Mouse (Mus musculus) CH12.LX (cell line): ENCODE measurements around the gene Dusp10. TPM values are rescaled to one million over a fixed set of nuclear protein-coding genes. Genes with fewer than 3 reads are reported as not detected.

Source experiments
- DNase-seq: peaks from one replicate; pipeline ENCODE4 v3.0.0-alpha.2; 2013; ENCODE audit errors: extremely low read depth
- H3K27ac ChIP-seq: 2 replicates; pipeline ENCODE4 v1.5.1; 2012; ENCODE audit warnings: low read depth, mild to moderate bottlenecking, control low read depth, moderate library complexity; ENCODE audit not compliant: insufficient read depth
- H3K27me3 ChIP-seq: replicated peaks from 2 replicates; pipeline ENCODE3; 2012; ENCODE audit warnings: inconsistent platforms
- H3K36me3 ChIP-seq, 2 experiments: replicated peaks in 1 of 2; 2 replicates each; pipeline versions ENCODE3 to v1.6.1; 2012; ENCODE audit warnings: inconsistent platforms in 1 of 2, low read length in 1 of 2, mild to moderate bottlenecking in 1 of 2, mixed read lengths in 1 of 2, moderate library complexity in 1 of 2; ENCODE audit not compliant: control insufficient read depth in 1 of 2, insufficient read depth in 1 of 2
- H3K4me1 ChIP-seq, 2 experiments: 2 replicates each; pipeline ENCODE4 v1.6.1; 2012; ENCODE audit warnings: inconsistent platforms in 1 of 2, moderate library complexity in 1 of 2; ENCODE audit not compliant: insufficient read depth in 2 of 2, control insufficient read depth in 1 of 2
- H3K4me2 ChIP-seq: 2 replicates; pipeline ENCODE4 v1.6.1; 2012; ENCODE audit warnings: low read depth, mild to moderate bottlenecking, control low read depth; ENCODE audit not compliant: poor library complexity, insufficient read depth, severe bottlenecking
- H3K4me3 ChIP-seq, 3 experiments: fragments of 150-350 bp in 1 of 3; sonication (generic) in 1 of 3; replicated peaks in 1 of 3; 2 replicates each; pipeline versions ENCODE3 to v1.5.1; 2011 to 2012; ENCODE audit warnings: low read depth in 2 of 3, low read length in 2 of 3, mild to moderate bottlenecking in 2 of 3, moderate library complexity in 2 of 3, control low read depth in 1 of 3, improper control_type of control experiment in 1 of 3, inconsistent platforms in 1 of 3, mixed read lengths in 1 of 3; ENCODE audit not compliant: poor library complexity in 1 of 3
- H3K79me2 ChIP-seq: replicated peaks from 2 replicates; pipeline ENCODE4 v1.6.1; 2012; ENCODE audit warnings: mild to moderate bottlenecking, moderate library complexity; ENCODE audit not compliant: control insufficient read depth, poor library complexity, insufficient read depth, severe bottlenecking; ENCODE audit errors: extremely low read depth
- H3K9ac ChIP-seq: 2 replicates; pipeline ENCODE4 v1.6.1; 2012; ENCODE audit warnings: low read depth, mild to moderate bottlenecking, control low read depth, moderate library complexity; ENCODE audit not compliant: insufficient read depth
- H3K9me3 ChIP-seq: replicated peaks from 2 replicates; pipeline ENCODE3; 2012; ENCODE audit warnings: low read length, inconsistent platforms, mixed read lengths
- BHLHE40 ChIP-seq: IDR thresholded peaks from 2 replicates; pipeline ENCODE4 v1.6.1; 2011; ENCODE audit warnings: mild to moderate bottlenecking, low read depth, low read length, improper control_type of control experiment
- CHD1 ChIP-seq: IDR thresholded peaks from 2 replicates; pipeline ENCODE4 v1.6.1; 2012; ENCODE audit warnings: low read depth, low read length, improper control_type of control experiment, inconsistent platforms
- CTCF ChIP-seq, 2 experiments: IDR thresholded peaks in 1 of 2; conservative IDR thresholded peaks in 1 of 2; 2 replicates each; pipeline ENCODE4 v1.5.1; 2011 to 2012; ENCODE audit warnings: low read depth in 2 of 2, low read length in 2 of 2, improper control_type of control experiment in 1 of 2, inconsistent platforms in 1 of 2, mild to moderate bottlenecking in 1 of 2, moderate library complexity in 1 of 2
- E2F4 ChIP-seq: IDR thresholded peaks from 2 replicates; pipeline ENCODE4 v1.6.1; 2011; ENCODE audit warnings: low read depth, low read length, improper control_type of control experiment; ENCODE audit not compliant: insufficient replicate concordance
- EP300 ChIP-seq: IDR thresholded peaks from 2 replicates; pipeline ENCODE4 v1.6.1; 2011; ENCODE audit warnings: low read length, improper control_type of control experiment
- ETS1 ChIP-seq: conservative IDR thresholded peaks from 2 replicates; pipeline ENCODE4 v1.6.1; 2012; ENCODE audit warnings: low read depth, mild to moderate bottlenecking, inconsistent platforms, low read length, improper control_type of control experiment, moderate library complexity
- IRF4 ChIP-seq: IDR thresholded peaks from 2 replicates; pipeline ENCODE4 v1.6.1; 2014; ENCODE audit warnings: low read depth, mild to moderate bottlenecking, inconsistent platforms, low read length, improper control_type of control experiment
- JUN ChIP-seq: IDR thresholded peaks from 2 replicates; pipeline ENCODE4 v1.6.1; 2011; ENCODE audit warnings: low read depth, mild to moderate bottlenecking, low read length, improper control_type of control experiment, moderate library complexity; ENCODE audit not compliant: insufficient read depth
- JUND ChIP-seq: conservative IDR thresholded peaks from 2 replicates; pipeline ENCODE4 v1.6.1; 2011; ENCODE audit warnings: low read depth, low read length, improper control_type of control experiment
- MAZ ChIP-seq: IDR thresholded peaks from 2 replicates; pipeline ENCODE4 v1.6.1; 2012; ENCODE audit warnings: low read depth, mild to moderate bottlenecking, inconsistent platforms, low read length, improper control_type of control experiment, moderate library complexity
- POLR2A ChIP-seq: IDR thresholded peaks from 2 replicates; pipeline ENCODE4 v1.6.1; 2011; ENCODE audit warnings: low read depth, mild to moderate bottlenecking, improper control_type of control experiment, low read length
- RAD21 ChIP-seq: IDR thresholded peaks from 2 replicates; pipeline ENCODE4 v1.6.1; 2011; ENCODE audit warnings: low read depth, mild to moderate bottlenecking, low read length, improper control_type of control experiment, moderate library complexity
- RCOR1 ChIP-seq: conservative IDR thresholded peaks from 2 replicates; pipeline ENCODE4 v1.6.1; 2012; ENCODE audit warnings: low read depth, mild to moderate bottlenecking, inconsistent platforms, low read length, improper control_type of control experiment
- SIN3A ChIP-seq: IDR thresholded peaks from 2 replicates; pipeline ENCODE4 v1.6.1; 2012; ENCODE audit warnings: low read length, improper control_type of control experiment, inconsistent platforms
- TCF12 ChIP-seq: IDR thresholded peaks from 2 replicates; pipeline ENCODE4 v1.6.1; 2014; ENCODE audit warnings: low read depth, mild to moderate bottlenecking, inconsistent platforms, low read length, improper control_type of control experiment
- UBTF ChIP-seq: IDR thresholded peaks from 2 replicates; pipeline ENCODE4 v1.6.1; 2012; ENCODE audit warnings: low read depth, mild to moderate bottlenecking, inconsistent platforms, low read length, improper control_type of control experiment, moderate library complexity
- USF1 ChIP-seq: IDR thresholded peaks from 2 replicates; pipeline ENCODE4 v1.6.1; 2014; ENCODE audit warnings: low read depth, mild to moderate bottlenecking, inconsistent platforms, low read length, improper control_type of control experiment
- dilution Hi-C: fragments of 300-500 bp; cut with MboI; formaldehyde crosslinking; loops from 2 replicates; pipeline ENCODE4 v1.14.3; 2020; ENCODE audit warnings: low sequenced_read_pairs; ENCODE audit not compliant: extremely low pct_unique_long_range_greater_than_20kb, extremely low pct_ligation_motif_present
- in situ Hi-C: fragments of 300-500 bp; cut with MboI; formaldehyde crosslinking; loops from 3 replicates; pipeline ENCODE4 v1.14.3; 2019; ENCODE audit warnings: low sequenced_read_pairs, low pct_ligation_motif_present, low pct_unique_long_range_greater_than_20kb, mixed read lengths
- polyA plus RNA-seq: library from polyadenylated mRNA; unstranded; fragments of >175 nt; gene quantifications from 2 replicates; pipeline ENCODE4 v1.2.1, GENCODE M21; 2012; ENCODE audit warnings: low read depth; ENCODE audit not compliant: insufficient read length
- total RNA-seq, 2 experiments: library from RNA; depleted of rRNA; stranded (reverse); fragments of 300-350 nt in 1 of 2; fragments of >200 nt in 1 of 2; gene quantifications; 2 replicates each; pipeline ENCODE4 v1.2.3; 2012 to 2014

The Dusp10 gene
- total and polyA plus RNA-seq, 3 experiments: 2.8 to 16.1 (median 14.2) TPM

DNA sequence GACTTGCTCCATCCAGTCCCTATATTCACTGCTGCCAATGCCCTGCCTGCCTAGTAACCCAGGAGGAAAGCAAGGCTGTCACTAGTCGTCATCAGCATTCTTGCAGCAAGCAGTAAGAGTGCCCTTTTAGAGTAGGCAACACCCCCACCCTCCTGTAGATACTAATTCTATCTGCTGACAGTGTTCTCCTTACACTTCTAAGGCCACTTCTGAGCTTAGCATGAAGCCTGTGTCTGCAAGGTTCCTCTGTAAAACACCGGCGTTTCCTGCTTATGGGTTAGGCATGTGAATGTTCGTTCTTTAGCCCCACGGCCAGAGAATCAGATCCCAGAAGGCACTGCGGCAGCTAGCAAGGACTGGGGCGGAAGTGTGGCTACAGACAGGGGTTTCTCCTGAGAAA is 51.2 kb downstream of the Dusp10 start:
- Histone ChIP-seq H3K79me2 (no peaks in the 10 kb centered on the region), H3K4me2 (no peak overlapping the region), H3K9ac (no peak overlapping the region), H3K4me3 (no peak overlapping the region), H3K9me3 (no peaks in the 10 kb centered on the region), H3K4me1 (peaks cover 12 to 71% of the 10 kb centered on the region in 2 experiments), H3K27me3 (no peaks in the 10 kb centered on the region), H3K36me3 (peaks cover 3 to 60% of the 10 kb centered on the region in 2 experiments), H3K27ac (no peak overlapping the region)
- in situ Hi-C loops: no loop called here
- dilution Hi-C loops: no loop called here
- no peak for DNase-seq
- TF ChIP-seq E2F4 (no peak), USF1 (no peak), CHD1 (no peak), SIN3A (no peak)

DNA sequence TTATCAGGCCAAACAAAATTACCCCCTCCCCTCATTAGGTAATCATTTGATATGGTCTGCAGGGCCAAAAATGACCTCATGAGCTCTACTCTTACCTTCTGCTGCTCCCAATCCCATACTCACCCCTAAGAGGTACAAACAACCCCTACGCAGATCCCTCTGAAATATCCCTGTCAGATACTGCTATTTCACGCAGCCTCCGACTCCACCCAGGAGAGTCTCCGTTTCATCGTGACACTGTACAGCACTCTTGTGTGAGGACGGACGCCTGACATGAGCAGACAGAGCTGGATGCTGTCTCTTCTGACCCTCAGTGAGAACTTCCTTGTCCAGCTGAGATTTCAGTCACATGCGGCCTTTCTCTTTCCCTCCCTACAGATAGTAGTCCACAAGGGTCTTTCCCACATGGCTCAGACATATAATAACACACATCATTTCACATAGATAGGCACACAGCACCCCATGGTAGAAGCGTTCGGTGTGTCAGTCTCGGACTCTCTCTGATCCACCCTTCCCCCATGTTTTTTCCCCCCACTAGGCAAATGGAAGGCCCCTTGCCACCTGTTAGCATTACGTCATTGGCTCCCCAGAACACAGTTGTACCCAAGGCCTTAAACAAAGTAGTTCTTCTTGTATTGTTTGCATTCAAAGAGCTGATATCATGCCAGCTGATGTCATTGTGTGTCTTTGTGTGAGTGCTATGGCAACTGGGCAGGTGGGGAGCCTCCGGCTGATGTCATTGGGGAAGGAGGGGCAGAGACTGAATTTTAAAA is 52.7 kb downstream of the Dusp10 start:
- H3K36me3 ChIP-seq: peaks cover 3 to 58% of the 10 kb centered on the region in 2 experiments
- H3K4me1 ChIP-seq: peaks cover 12 to 68% of the 10 kb centered on the region in 2 experiments
- H3K9ac ChIP-seq: no peak overlapping the region
- no peaks in the 10 kb centered on the region for H3K79me2 ChIP-seq
- TF ChIP-seq BHLHE40: peak; percentile 48
- TF ChIP-seq IRF4: no peak
- no peak for TF ChIP-seq CTCF (conservative IDR thresholded peaks at IDR 0.05 in 1 of 2, IDR thresholded peaks at IDR 0.05 in 1 of 2; ENCODE audit: low read depth in 2 of 2, low read length in 2 of 2)
- TF ChIP-seq JUN: no peak
- TF ChIP-seq RAD21: no peak
- no peak for TF ChIP-seq POLR2A
- 0 out of 2 replicates have a peak, but pooled peaks have one; percentile 16 for TF ChIP-seq JUND
- peak; percentile 94 for TF ChIP-seq ETS1
- peak; percentile 37; the same call in 1 of the 2 replicates for TF ChIP-seq EP300
- TF ChIP-seq RCOR1: no peak
- no peak for TF ChIP-seq UBTF
- TF ChIP-seq TCF12: peak; percentile 78; the same call in 1 of the 2 replicates
- TF ChIP-seq MAZ: no peak
- H3K4me3 ChIP-seq: no peak overlapping the region
- H3K9me3 ChIP-seq: no peaks in the 10 kb centered on the region
- no peak overlapping the region for H3K4me2 ChIP-seq
- H3K27ac ChIP-seq: no peak overlapping the region
- DNase-seq: peak; percentile 60
- H3K27me3 ChIP-seq: no peaks in the 10 kb centered on the region
- dilution Hi-C loops: no loop called here
- in situ Hi-C loops: no loop called here
